Mouse (Mus musculus) kidney, postnatal 0 days (tissue): ENCODE measurements at regions not wholly inside any gene's neighbourhood (a gene's known extent, or its start where the extent isn't known, plus 50 kb on each side); places are given as distances from the start of the nearest gene placed in this dataset.

Experiments
- ATAC-seq: fragments of 200-750 bp; cut with Nextera tagmentation; replicated peaks from 2 replicates; pipeline ENCODE4 v1.8.0; 2017; ENCODE audit warnings: low read depth, moderate number of reproducible peaks, moderate TSS enrichment, moderate library complexity; ENCODE audit not compliant: low FRiP score
- DNase-seq: peaks from one replicate; pipeline ENCODE4 v3.0.0-alpha.2; 2016; ENCODE audit warnings: low spot score
- H3K27ac ChIP-seq: fragments of 300-500 bp; sonication (generic); 2 replicates; pipeline ENCODE4 v1.5.1; 2014; ENCODE audit warnings: mild to moderate bottlenecking
- H3K27me3 ChIP-seq: fragments of 300-500 bp; sonication (generic); 2 replicates; pipeline ENCODE4 v1.6.1; 2014; ENCODE audit warnings: low read length, mixed read lengths; ENCODE audit not compliant: insufficient read depth
- H3K36me3 ChIP-seq: fragments of 300-500 bp; sonication (generic); 2 replicates; pipeline ENCODE4 v1.6.1; 2014; ENCODE audit warnings: low read length, mixed read lengths; ENCODE audit not compliant: insufficient read depth
- H3K4me1 ChIP-seq: fragments of 300-500 bp; sonication (generic); replicated peaks from 2 replicates; pipeline ENCODE4 v1.6.1; 2014; ENCODE audit warnings: antibody characterized with exemption, low read length, mixed read lengths; ENCODE audit not compliant: insufficient read depth
- H3K4me2 ChIP-seq: fragments of 300-500 bp; sonication (generic); 2 replicates; pipeline ENCODE4 v1.6.1; 2014; ENCODE audit warnings: mild to moderate bottlenecking, low read length, moderate library complexity, mixed read lengths
- H3K4me3 ChIP-seq: fragments of 300-500 bp; sonication (generic); replicated peaks from 2 replicates; pipeline ENCODE4 v1.5.1; 2014; ENCODE audit warnings: low read depth, low read length
- H3K9ac ChIP-seq: fragments of 300-500 bp; sonication (generic); 2 replicates; pipeline ENCODE4 v1.6.1; 2014; ENCODE audit warnings: low read depth, low read length
- H3K9me3 ChIP-seq: fragments of 300-500 bp; sonication (generic); replicated peaks from 2 replicates; pipeline ENCODE4 v1.6.1; 2016; ENCODE audit warnings: low read length, inconsistent platforms, mixed read lengths
- CTCF ChIP-seq: IDR thresholded peaks from 2 replicates; pipeline ENCODE4 v1.5.1; 2016; ENCODE audit warnings: antibody characterized with exemption, low read depth, mild to moderate bottlenecking, moderate library complexity
- WGBS: fragments of 180-500 bp; shearing (Covaris S2); extraction: QIAGEN DNeasy Blood & Tissue Kit; methylation state at CpG from one replicate; pipeline ENCODE4 v1.1.7; 2014; 5-methylcytosine and 5-hydroxymethylcytosine counted together

GRCm38 (mm10) chr14:101984401-101984800, 254.6 kb downstream of the Lmo7 start:
- no peak overlapping the region for H3K4me3 ChIP-seq
- no peak overlapping the region for H3K27ac ChIP-seq
- no peaks in the 10 kb centered on the region for H3K9me3 ChIP-seq
- no peak for TF ChIP-seq CTCF
- peak; percentile 52 for DNase-seq
- no peak overlapping the region for H3K9ac ChIP-seq
- no peaks in the 10 kb centered on the region for H3K27me3 ChIP-seq
- ATAC-seq = no peak
- no peaks in the 10 kb centered on the region for H3K36me3 ChIP-seq
- H3K4me2 ChIP-seq = no peak overlapping the region
- WGBS = 23% methylated on average over 2 of the region's 2 CpGs
- no peaks in the 10 kb centered on the region for H3K4me1 ChIP-seq
